Mouse (Mus musculus) E14TG2a.4 (cell line): ENCODE measurements around the gene Dnajc6.

ENCODE experiments used
- H3K27me3 ChIP-seq: 2 replicates; pipeline ENCODE4 v1.6.1; 2014; ENCODE audit warnings: low read length, control low read depth; ENCODE audit not compliant: insufficient read depth
- H3K36me3 ChIP-seq: 2 replicates; pipeline ENCODE4 v1.6.1; 2014; ENCODE audit warnings: low read length, control low read depth; ENCODE audit not compliant: insufficient read depth
- H3K4me1 ChIP-seq: replicated peaks from 2 replicates; pipeline ENCODE4 v1.6.1; 2014; ENCODE audit warnings: low read depth, low read length, control low read depth
- H3K4me3 ChIP-seq: replicated peaks from 2 replicates; pipeline ENCODE4 v1.5.1; 2014; ENCODE audit warnings: mild to moderate bottlenecking, low read length
- H3K9me3 ChIP-seq: 2 replicates; pipeline ENCODE4 v1.6.1; 2014; ENCODE audit warnings: low read length, control low read depth
- CTCF ChIP-seq: conservative IDR thresholded peaks from 2 replicates; pipeline ENCODE4 v1.5.1; 2014; ENCODE audit warnings: low read length
- NANOG ChIP-seq: IDR thresholded peaks from 2 replicates; pipeline ENCODE4 v1.6.1; 2014; ENCODE audit warnings: borderline replicate concordance, low read length, mixed read lengths
- POU5F1 ChIP-seq: IDR thresholded peaks from 2 replicates; pipeline ENCODE4 v1.6.1; 2014; ENCODE audit warnings: low read length, borderline replicate concordance

The Dnajc6 gene

GRCm38 (mm10) chr4:101682620-101683019 lies 186.2 kb downstream of the Dnajc6 start:
- H3K9me3 ChIP-seq = no peaks in the 10 kb centered on the region
- no peak for TF ChIP-seq NANOG
- TF ChIP-seq POU5F1 = no peak
- H3K4me3 ChIP-seq = no peak overlapping the region
- H3K36me3 ChIP-seq = no peaks in the 10 kb centered on the region
- H3K4me1 ChIP-seq = no peaks in the 10 kb centered on the region
- no peaks in the 10 kb centered on the region for H3K27me3 ChIP-seq

GRCm38 (mm10) chr4:101683086-101683485 lies 186.6 kb downstream of the Dnajc6 start:
- H3K4me3 ChIP-seq = no peak overlapping the region
- TF ChIP-seq NANOG = no peak
- no peak for TF ChIP-seq CTCF
- no peak for TF ChIP-seq POU5F1
- H3K4me1 ChIP-seq = no peaks in the 10 kb centered on the region
- no peaks in the 10 kb centered on the region for H3K27me3 ChIP-seq
- no peaks in the 10 kb centered on the region for H3K9me3 ChIP-seq
- H3K36me3 ChIP-seq = no peaks in the 10 kb centered on the region

GRCm38 (mm10) chr4:101684821-101685220 lies 188.4 kb downstream of the Dnajc6 start:
- H3K36me3 ChIP-seq = no peaks in the 10 kb centered on the region
- no peaks in the 10 kb centered on the region for H3K4me1 ChIP-seq
- H3K4me3 ChIP-seq = no peak overlapping the region
- no peaks in the 10 kb centered on the region for H3K27me3 ChIP-seq
- H3K9me3 ChIP-seq = no peaks in the 10 kb centered on the region
- TF ChIP-seq CTCF (no peak), NANOG (no peak), POU5F1 (no peak)

- Histone ChIP-seq H3K4me1 (no peaks in the 10 kb centered on the region), H3K9me3 (no peaks in the 10 kb centered on the region), H3K36me3 (no peaks in the 10 kb centered on the region), H3K27me3 (no peaks in the 10 kb centered on the region), H3K4me3 (no peak overlapping the region)
- no peak for TF ChIP-seq CTCF
- no peak for TF ChIP-seq NANOG
- no peak for TF ChIP-seq POU5F1
Observed at GRCm38 (mm10) chr4:101686227-101686810, 189.9 kb downstream of the Dnajc6 start.

- no peak for TF ChIP-seq POU5F1
- no peak for TF ChIP-seq NANOG
- no peak for TF ChIP-seq CTCF
- Histone ChIP-seq H3K4me1 (no peaks in the 10 kb centered on the region), H3K4me3 (no peak overlapping the region), H3K36me3 (no peaks in the 10 kb centered on the region), H3K9me3 (no peaks in the 10 kb centered on the region), H3K27me3 (no peaks in the 10 kb centered on the region)
Observed at GRCm38 (mm10) chr4:101689241-101689640, 192.8 kb downstream of the Dnajc6 start.

GRCm38 (mm10) chr4:101689645-101690044 lies 193.2 kb downstream of the Dnajc6 start:
- Histone ChIP-seq H3K4me3 (no peak overlapping the region), H3K4me1 (no peaks in the 10 kb centered on the region), H3K9me3 (no peaks in the 10 kb centered on the region), H3K27me3 (no peaks in the 10 kb centered on the region), H3K36me3 (no peaks in the 10 kb centered on the region)
- TF ChIP-seq NANOG = no peak
- no peak for TF ChIP-seq CTCF
- no peak for TF ChIP-seq POU5F1
